Mouse (Mus musculus): ENCODE measurements around the gene Nlrc3.
"Not testable (repeated sequence)": the region's sequence is repeated elsewhere in the genome, so short reads cannot be mapped to it uniquely, and the experiment has no call there.

Gene Nlrc3

GRCm38 (mm10) chr16:3976251-3976671, at the start of gene Nlrc3:
Gene Nlrc3, minus strand, starts transcription at chr16:3976632.
- peak; percentile 71 for DNase-seq (ENCODE audit: low read depth, low spot score)

- no peak for DNase-seq (ENCODE audit: low read depth, low spot score)
Observed at GRCm38 (mm10) chr16:4022719-4023118, 46.3 kb upstream of the Nlrc3 start.

- no peak for DNase-seq (ENCODE audit: low read depth, low spot score)
Observed at GRCm38 (mm10) chr16:4021241-4021640, 44.8 kb upstream of the Nlrc3 start.

- DNase-seq (ENCODE audit: low read depth, low spot score): not testable (repeated sequence)
Observed at GRCm38 (mm10) chr16:4017466-4017865, 41.0 kb upstream of the Nlrc3 start.

- not testable (repeated sequence) for DNase-seq (ENCODE audit: low read depth, low spot score)
Observed at GRCm38 (mm10) chr16:4016786-4017185, 40.4 kb upstream of the Nlrc3 start.

- DNase-seq (ENCODE audit: low read depth, low spot score): no peak
Observed at GRCm38 (mm10) chr16:4014040-4014668, 37.7 kb upstream of the Nlrc3 start.

GRCm38 (mm10) chr16:4012882-4013570, 36.6 kb upstream of the Nlrc3 start:
- no peak for DNase-seq (ENCODE audit: low read depth, low spot score)

GRCm38 (mm10) chr16:4003489-4004398, 27.3 kb upstream of the Nlrc3 start, which contains the start of gene Slx4:
Gene Slx4, minus strand, starts transcription at chr16:4003770.
- DNase-seq (ENCODE audit: low read depth, low spot score): peak; percentile 98

GRCm38 (mm10) chr16:3988410-3988809, 12.0 kb upstream of the Nlrc3 start:
- peak; percentile 13 for DNase-seq (ENCODE audit: low read depth, low spot score)

- DNase-seq (ENCODE audit: low read depth, low spot score): no peak
Observed at GRCm38 (mm10) chr16:3983146-3983700, 6.8 kb upstream of the Nlrc3 start.

- peak; percentile 41 for DNase-seq (ENCODE audit: low read depth, low spot score)
Observed at GRCm38 (mm10) chr16:3982173-3982572, 5.7 kb upstream of the Nlrc3 start.

GRCm38 (mm10) chr16:3976712-3977111, 280 bp upstream of the Nlrc3 start:
- no peak for DNase-seq (ENCODE audit: low read depth, low spot score)

GRCm38 (mm10) chr16:3975658-3976057, 774 bp downstream of the Nlrc3 start:
- DNase-seq (ENCODE audit: low read depth, low spot score): no peak

GRCm38 (mm10) chr16:3974456-3974855, 2.0 kb downstream of the Nlrc3 start:
- not testable (repeated sequence) for DNase-seq (ENCODE audit: low read depth, low spot score)

GRCm38 (mm10) chr16:3965534-3965933, 10.9 kb downstream of the Nlrc3 start:
- no peak for DNase-seq (ENCODE audit: low read depth, low spot score)

GRCm38 (mm10) chr16:3964990-3965389, 11.4 kb downstream of the Nlrc3 start:
- no peak for DNase-seq (ENCODE audit: low read depth, low spot score)

GRCm38 (mm10) chr16:3959261-3959660, 17.2 kb downstream of the Nlrc3 start:
- DNase-seq (ENCODE audit: low read depth, low spot score): no peak

GRCm38 (mm10) chr16:3956369-3956768, 20.1 kb downstream of the Nlrc3 start:
- no peak for DNase-seq (ENCODE audit: low read depth, low spot score)

- DNase-seq (ENCODE audit: low read depth, low spot score): no peak
Observed at GRCm38 (mm10) chr16:3951141-3951540, 25.3 kb downstream of the Nlrc3 start.

- no peak for DNase-seq (ENCODE audit: low read depth, low spot score)
Observed at GRCm38 (mm10) chr16:3934701-3935100, 41.7 kb downstream of the Nlrc3 start.

GRCm38 (mm10) chr16:3934091-3934490, 42.3 kb downstream of the Nlrc3 start:
- DNase-seq (ENCODE audit: low read depth, low spot score): no peak

- DNase-seq (ENCODE audit: low read depth, low spot score): no peak
Observed at GRCm38 (mm10) chr16:3933536-3933935, 42.9 kb downstream of the Nlrc3 start.

Measured in CD4-positive, CD25-positive, alpha-beta regulatory T cell, adult 2 months (primary cell).